In the genomic region with DNA sequence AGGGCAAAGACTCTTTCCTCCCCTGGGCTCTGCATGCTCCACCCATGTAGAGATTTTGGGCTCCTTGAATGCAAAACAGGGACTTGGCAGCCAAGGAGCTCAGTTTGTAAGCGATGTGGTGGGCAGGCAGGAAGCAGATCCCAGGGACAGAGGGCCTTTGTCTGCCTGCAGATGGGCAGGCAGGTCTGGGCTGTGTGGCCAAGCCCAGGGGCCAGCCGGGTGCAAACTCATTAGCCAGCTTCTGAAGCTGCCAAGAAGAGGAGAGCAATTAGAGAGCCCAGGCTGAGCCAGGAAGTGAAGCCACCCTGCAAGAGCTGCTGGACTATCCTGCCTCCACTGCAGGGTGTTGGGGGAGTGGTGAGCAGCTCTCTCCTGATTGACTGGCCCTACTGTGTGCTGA, we compare ENCODE assay signal across 9 mouse cellular contexts. TPM values are rescaled to one million over a fixed set of nuclear protein-coding genes. Genes with fewer than 3 reads are reported as not detected.
DNase-seq lines count a peak whose midpoint lies in the region; ATAC-seq lines count a peak whose summit lies in the region.
"Had no signal": no experiment of that assay in that cellular context is flagged by ENCODE, and none has a peak within 500 bp of the region (broad histone marks: within the 10 kb centered on the region; RNA-seq: fewer than 3 reads in every experiment).

No protein-coding gene starts in this region.

- H3K36me3 ChIP-seq in neural tube, embryonic 11.5 days (ENCODE audit: control insufficient read depth, insufficient read depth, low read length): no peaks in the 10 kb centered on the region
- H3K36me3 ChIP-seq in heart, embryonic 11.5 days (ENCODE audit: control insufficient read depth, insufficient read depth, low read length): no peaks in the 10 kb centered on the region
- H3K36me3 ChIP-seq: neural tube, embryonic 12.5 days had no signal

- H3K4me2 ChIP-seq in neural tube, embryonic 11.5 days (ENCODE audit: low read depth): no peak overlapping the region
- H3K4me2 ChIP-seq in heart, embryonic 11.5 days: no peak overlapping the region
- H3K4me2 ChIP-seq: neural tube, embryonic 12.5 days had no signal

- peaks cover 5% of the 10 kb centered on the region; the same call in 1 of the 2 replicates for H3K4me1 ChIP-seq in neural tube, embryonic 11.5 days (ENCODE audit: control insufficient read depth, insufficient read depth, low read length)
- 0 out of 2 replicates have a peak, but pooled peaks cover 2% of the 10 kb centered on the region for H3K4me1 ChIP-seq in heart, embryonic 11.5 days (ENCODE audit: control insufficient read depth, insufficient read depth, low read length)

- no peak overlapping the region for H3K4me3 ChIP-seq in neural tube, embryonic 11.5 days (ENCODE audit: low read depth, low read length)
- no peak overlapping the region for H3K4me3 ChIP-seq in heart, embryonic 11.5 days (ENCODE audit: low read depth, low read length)
- H3K4me3 ChIP-seq: neural tube, embryonic 12.5 days had no signal

- H3K9me3 ChIP-seq in neural tube, embryonic 11.5 days (ENCODE audit: control insufficient read depth, low read length): no peaks in the 10 kb centered on the region
- no peaks in the 10 kb centered on the region for H3K9me3 ChIP-seq in heart, embryonic 11.5 days (replicated peaks; ENCODE audit: control insufficient read depth, low read length)
- H3K9me3 ChIP-seq: neural tube, embryonic 12.5 days had no signal

- 17% methylated on average over 2 of the region's 2 CpGs for WGBS in neural tube, embryonic 11.5 days
- WGBS in heart, embryonic 11.5 days (ENCODE audit: insufficient replicate concordance): 38% methylated on average over 2 of the region's 2 CpGs

- H3K27ac ChIP-seq in neural tube, embryonic 11.5 days (ENCODE audit: low read depth, low read length): no peak overlapping the region
- H3K27ac ChIP-seq in heart, embryonic 11.5 days (ENCODE audit: low read depth, low read length): no peak overlapping the region
- H3K27ac ChIP-seq: neural tube, embryonic 12.5 days had no signal

- no peaks in the 10 kb centered on the region for H3K27me3 ChIP-seq in neural tube, embryonic 11.5 days (ENCODE audit: control insufficient read depth, insufficient read depth, low read length)
- peaks cover 4% of the 10 kb centered on the region; the same call in 1 of the 2 replicates for H3K27me3 ChIP-seq in heart, embryonic 11.5 days (ENCODE audit: control insufficient read depth, insufficient read depth, low read length)
- H3K27me3 ChIP-seq: neural tube, embryonic 12.5 days had no signal

- DNase-seq in neural tube, embryonic 11.5 days (ENCODE audit: low spot score): peak; percentile 10
- no peak for DNase-seq in neural tube, embryonic 10.5 days (ENCODE audit: extremely low spot score, low spot score)
- DNase-seq in frontal cortex, postnatal 14 days (ENCODE audit: low spot score in 2 of 2): peak; percentile 36 to 54
- DNase-seq in left cerebral cortex, postnatal 10 days (ENCODE audit: extremely low spot score in 1 of 2, low spot score in 2 of 2): peak; percentile 47 to 57
- DNase-seq in urinary bladder, adult 2 months (ENCODE audit: low spot score): no peak
- DNase-seq in spleen, postnatal 36 days (ENCODE audit: low spot score in 2 of 2): no peak
- no peak for DNase-seq in ovary, adult 18-20 months (ENCODE audit: low spot score)

- ATAC-seq in neural tube, embryonic 11.5 days (ENCODE audit: insufficient read depth, low FRiP score, low TSS enrichment): no peak
- no peak for ATAC-seq in heart, embryonic 11.5 days (replicated peaks; ENCODE audit: insufficient number of reproducible peaks, low FRiP score, low TSS enrichment)

- H3K9ac ChIP-seq in neural tube, embryonic 11.5 days (ENCODE audit: low read length): no peak overlapping the region
- no peak overlapping the region for H3K9ac ChIP-seq in heart, embryonic 11.5 days (ENCODE audit: low read depth, low read length)
- H3K9ac ChIP-seq: neural tube, embryonic 12.5 days had no signal

- intact Hi-C loops in left cerebral cortex, postnatal 10 days (cut with DNase I): no loop called here

RNA-seq across cellular contexts. Expression of gene Edn2, which starts 28.9 kb away (rescaled TPM):
- not detected in 2 replicates for polyA plus RNA-seq in neural tube, embryonic 11.5 days (2014; fragmentation: Nextera tagmentation; extraction: Ambion mirVana)
- not detected for total RNA-seq in left cerebral cortex, postnatal 10 days (2021)
- polyA plus RNA-seq in urinary bladder, adult 2 months (2012; rRNA removed): 0.10 and 0.24 TPM in 2 replicates
- polyA plus RNA-seq in heart, embryonic 11.5 days (2014; fragmentation: Nextera tagmentation; extraction: Ambion mirVana): 0.30 and 0.87 TPM in 2 replicates
- polyA plus RNA-seq: neural tube, embryonic 12.5 days had no signal

Comparison
In these comparisons a context has a peak if more than half of its experiments do, and no peak if none do; other contexts are left out.
1. DNase-seq: peak in neural tube, embryonic 11.5 days (single experiment), frontal cortex, postnatal 14 days (2 of 2) and left cerebral cortex, postnatal 10 days (2 of 2); none in neural tube, embryonic 10.5 days (single experiment), urinary bladder, adult 2 months (single experiment), spleen, postnatal 36 days (0 of 2) and ovary, adult 18-20 months (single experiment).